Mouse (Mus musculus) heart, postnatal 10 days (tissue): Measurements from ENCODE around the gene Polk. TPM values are rescaled to one million over a fixed set of nuclear protein-coding genes. Genes with fewer than 3 reads are reported as not detected.

Experiments used
- total RNA-seq, 2 experiments: library from RNA; stranded (reverse); gene quantifications; 2 replicates each; pipeline ENCODE4 v1.2.3; 2021

Polk gene
- total RNA-seq, 2 experiments from 2014 or later, result 5.8 to 8.1 TPM

Other genes with a start within 250 kb of the Polk start
- 10 to 100 TPM; 13.1 to 15.0 TPM for gene Poc5, start 154.3 kb downstream of the Polk start, total RNA-seq
- under 1 TPM; 0.41 to 0.97 TPM for gene Ankdd1b, start 71.4 kb downstream of the Polk start, total RNA-seq
- not detected for gene Gm17622, start 51.8 kb downstream of the Polk start, total RNA-seq
- 10 to 100 TPM; 39.4 to 42.0 TPM for gene Col4a3bp, start within 50 bp of the Polk start, total RNA-seq
- gene Hmgcr, start 128.4 kb upstream of the Polk start, total RNA-seq, result 10 to 100 TPM; 16.8 to 22.6 TPM
- not detected for gene Ankrd31, start 205.7 kb upstream of the Polk start, total RNA-seq